Mouse (Mus musculus) heart, postnatal 10 days (tissue): ENCODE results near the gene Asb18. TPM values are rescaled to one million over a fixed set of nuclear protein-coding genes. Genes with fewer than 3 reads are reported as not detected.
A peak's percentile ranks its signal among the peaks of the same experiment; 100 is the strongest.

ENCODE experiments used
- DNase-seq, 2 experiments: peaks; one replicate each; pipeline ENCODE4 v3.0.0; 2021
- intact Hi-C: fragments of 180-260 bp; cut with DNase I; formaldehyde crosslinking; loops from one replicate; pipeline ENCODE4 v1.15.1; 2025
- total RNA-seq, 2 experiments: library from RNA; stranded (reverse); gene quantifications; 2 replicates each; pipeline ENCODE4 v1.2.3; 2021

Gene Asb18
- total RNA-seq = 1 to 10 TPM; 6.3 to 8.0 TPM

- no peak for DNase-seq
- intact Hi-C loops = no loop called here
These were observed at the start of gene Asb18 for GRCm38 (mm10) chr1:90014446-90014845. Gene Asb18 (minus strand): TSS chr1:90014666.

- intact Hi-C loops = loop anchor here (1.0 to 2.0 kb wide), 4 partner anchors 144 to 896 kb away; no protein-coding TSS in a partner anchor
- peak; percentile 62 to 77 for DNase-seq
These were observed 46.1 kb upstream of the Asb18 start for GRCm38 (mm10) chr1:90060599-90060998.

GRCm38 (mm10) chr1:90060054-90060453, 45.6 kb upstream of the Asb18 start:
- DNase-seq = no peak
- intact Hi-C loops = loop anchor here (1.0 to 2.0 kb wide), 4 partner anchors 145 to 897 kb away; no protein-coding TSS in a partner anchor

- peak in 1 of 2 experiments; percentile 8 for DNase-seq
These were observed 40.5 kb upstream of the Asb18 start for GRCm38 (mm10) chr1:90054991-90055390.

GRCm38 (mm10) chr1:90051347-90051746, 36.9 kb upstream of the Asb18 start:
- intact Hi-C loops = no loop called here
- DNase-seq = peak; percentile 44 to 73

More at GRCm38 (mm10) chr1:90054991-90055390, 40.5 kb upstream of the Asb18 start:
- intact Hi-C loops = no loop called here

GRCm38 (mm10) chr1:90050046-90050739, 35.7 kb upstream of the Asb18 start:
- intact Hi-C loops = no loop called here
- DNase-seq = no peak

- intact Hi-C loops = no loop called here
- DNase-seq = no peak
These were observed 13.8 kb upstream of the Asb18 start for GRCm38 (mm10) chr1:90028305-90028704.

- intact Hi-C loops = no loop called here
- DNase-seq = peak; percentile 69 to 82
These were observed 12.5 kb upstream of the Asb18 start for GRCm38 (mm10) chr1:90026945-90027344.

GRCm38 (mm10) chr1:90020336-90020735, 5.9 kb upstream of the Asb18 start:
- intact Hi-C loops = no loop called here
- no peak for DNase-seq

GRCm38 (mm10) chr1:90018071-90018470, 3.6 kb upstream of the Asb18 start:
- intact Hi-C loops = no loop called here
- peak; percentile 53 to 60 for DNase-seq

- intact Hi-C loops = no loop called here
- DNase-seq = no peak
These were observed 1.2 kb downstream of the Asb18 start for GRCm38 (mm10) chr1:90013273-90013672.

- no peak for DNase-seq
- intact Hi-C loops = no loop called here
These were observed 1.6 kb downstream of the Asb18 start for GRCm38 (mm10) chr1:90012850-90013249.

GRCm38 (mm10) chr1:90012168-90012567, 2.3 kb downstream of the Asb18 start:
- intact Hi-C loops = no loop called here
- no peak for DNase-seq

- intact Hi-C loops = no loop called here
- DNase-seq = no peak
These were observed 4.4 kb downstream of the Asb18 start for GRCm38 (mm10) chr1:90010077-90010476.

GRCm38 (mm10) chr1:90009188-90009587, 5.3 kb downstream of the Asb18 start:
- intact Hi-C loops = no loop called here
- DNase-seq = no peak

GRCm38 (mm10) chr1:90006666-90007065, 7.8 kb downstream of the Asb18 start:
- intact Hi-C loops = no loop called here
- DNase-seq = no peak

- DNase-seq = no peak
- intact Hi-C loops = no loop called here
These were observed 13.5 kb downstream of the Asb18 start for GRCm38 (mm10) chr1:90000981-90001380.

- intact Hi-C loops = no loop called here
- peak in 1 of 2 experiments; percentile 51 for DNase-seq
These were observed 14.6 kb downstream of the Asb18 start for GRCm38 (mm10) chr1:89999858-90000257.

GRCm38 (mm10) chr1:89998696-89999095, 15.8 kb downstream of the Asb18 start:
- intact Hi-C loops = no loop called here
- DNase-seq = no peak

GRCm38 (mm10) chr1:89998076-89998475, 16.4 kb downstream of the Asb18 start:
- intact Hi-C loops = no loop called here
- peak; percentile 49 to 58 for DNase-seq

- no peak for DNase-seq
- intact Hi-C loops = no loop called here
These were observed 22.2 kb downstream of the Asb18 start for GRCm38 (mm10) chr1:89992256-89992655.

GRCm38 (mm10) chr1:89977261-89977660, 37.2 kb downstream of the Asb18 start:
- intact Hi-C loops = no loop called here

GRCm38 (mm10) chr1:89976411-89976810, 38.1 kb downstream of the Asb18 start:
- intact Hi-C loops = no loop called here
- DNase-seq = no peak

More at GRCm38 (mm10) chr1:89977261-89977660, 37.2 kb downstream of the Asb18 start:
- DNase-seq = no peak
